Comparison of ENCODE assay signal across 11 mouse cellular contexts in genomic region chrX:51767457-51767856, GRCm38 (mm10). TPM values are rescaled to one million over a fixed set of nuclear protein-coding genes. Genes with fewer than 3 reads are reported as not detected.
DNase-seq lines count a peak whose midpoint lies in the region; ATAC-seq lines count a peak whose summit lies in the region.
"Had no signal": no experiment of that assay in that cellular context is flagged by ENCODE, and none has a peak within 500 bp of the region (broad histone marks: within the 10 kb centered on the region; RNA-seq: fewer than 3 reads in every experiment).

No protein-coding gene starts in this region.

- no peak overlapping the region for H3K9ac ChIP-seq in hindbrain, embryonic 11.5 days (ENCODE audit: low read depth, low read length)
- no peak overlapping the region for H3K9ac ChIP-seq in hindbrain, embryonic 12.5 days
- H3K9ac ChIP-seq: limb, embryonic 15.5 days had no signal

- H3K27ac ChIP-seq in hindbrain, embryonic 11.5 days (ENCODE audit: low read depth, low read length), result no peak overlapping the region
- H3K27ac ChIP-seq in hindbrain, embryonic 12.5 days, result no peak overlapping the region
- H3K27ac ChIP-seq: limb, embryonic 15.5 days had no signal

- DNase-seq in hindbrain, embryonic 11.5 days (ENCODE audit: low spot score), result peak; percentile 16
- DNase-seq in right cerebral cortex, postnatal 4 days, result peak; percentile 3
- DNase-seq in right cerebral cortex, postnatal 14 days, result no peak
- peak; percentile 37 for DNase-seq in embryo, embryonic 11 days
- peak; percentile 1 for DNase-seq in telencephalon, adult 2 months (ENCODE audit: low read depth, low spot score)
- DNase-seq in MN1 (ENCODE audit: low spot score), result no peak

- no peak overlapping the region for H3K4me3 ChIP-seq in hindbrain, embryonic 11.5 days (ENCODE audit: low read depth, low read length)
- no peak overlapping the region for H3K4me3 ChIP-seq in hindbrain, embryonic 12.5 days
- H3K4me3 ChIP-seq: limb, embryonic 15.5 days had no signal

- no peak for ATAC-seq in hindbrain, embryonic 11.5 days (ENCODE audit: low FRiP score)
- no peak for ATAC-seq in hindbrain, embryonic 12.5 days (ENCODE audit: low FRiP score)
- no peak for ATAC-seq in monocyte, adult 5-6 weeks (replicated peaks; ENCODE audit: insufficient number of reproducible peaks, low FRiP score, low TSS enrichment, poor library complexity, severe bottlenecking)

- H3K36me3 ChIP-seq in hindbrain, embryonic 11.5 days (ENCODE audit: control insufficient read depth, insufficient read depth, low read length), result no peaks in the 10 kb centered on the region
- no peaks in the 10 kb centered on the region for H3K36me3 ChIP-seq in hindbrain, embryonic 12.5 days
- H3K36me3 ChIP-seq: limb, embryonic 15.5 days had no signal

- 10% methylated on average over 1 of the region's 1 CpGs for WGBS in hindbrain, embryonic 11.5 days
- WGBS in hindbrain, embryonic 12.5 days, result 8% methylated on average over 1 of the region's 1 CpGs

- H3K4me2 ChIP-seq in hindbrain, embryonic 11.5 days (replicated peaks; ENCODE audit: low read depth, low read length), result no peak overlapping the region
- H3K4me2 ChIP-seq in hindbrain, embryonic 12.5 days (replicated peaks), result no peak overlapping the region
- H3K4me2 ChIP-seq: limb, embryonic 15.5 days had no signal

- no peaks in the 10 kb centered on the region for H3K4me1 ChIP-seq in hindbrain, embryonic 11.5 days (replicated peaks; ENCODE audit: control insufficient read depth, insufficient read depth, low read length)
- no peaks in the 10 kb centered on the region for H3K4me1 ChIP-seq in hindbrain, embryonic 12.5 days
- H3K4me1 ChIP-seq: limb, embryonic 15.5 days had no signal

- no peaks in the 10 kb centered on the region for H3K27me3 ChIP-seq in hindbrain, embryonic 11.5 days (ENCODE audit: control insufficient read depth, insufficient read depth, low read length)
- H3K27me3 ChIP-seq in hindbrain, embryonic 12.5 days, result no peaks in the 10 kb centered on the region
- H3K27me3 ChIP-seq: limb, embryonic 15.5 days had no signal

- no peaks in the 10 kb centered on the region for H3K9me3 ChIP-seq in hindbrain, embryonic 11.5 days (ENCODE audit: control insufficient read depth, low read length)
- no peaks in the 10 kb centered on the region for H3K9me3 ChIP-seq in hindbrain, embryonic 12.5 days (replicated peaks)
- H3K9me3 ChIP-seq: limb, embryonic 15.5 days had no signal

RNA-seq across cellular contexts. Expression of gene Usp26, which starts 33.6 kb away (rescaled TPM):
- not detected in 2 replicates for polyA plus RNA-seq in hindbrain, embryonic 11.5 days (2014; fragmentation: Nextera tagmentation; extraction: Ambion mirVana)
- not detected in 2 replicates for polyA plus RNA-seq in hindbrain, embryonic 12.5 days (2016; fragmentation: Nextera tagmentation; extraction: Ambion mirVana)
- not detected in 3 replicates for total RNA-seq in monocyte, adult 5-6 weeks (2017)
- total RNA-seq: gastrocnemius, postnatal 4 days had no signal
- polyA plus RNA-seq: neural tube, embryonic 11.5 days had no signal

Comparison
In these comparisons a context has a peak if more than half of its experiments do, and no peak if none do; other contexts are left out.
1. DNase-seq: peak in hindbrain, embryonic 11.5 days (single experiment), right cerebral cortex, postnatal 4 days (single experiment), embryo, embryonic 11 days (single experiment) and telencephalon, adult 2 months (single experiment); none in right cerebral cortex, postnatal 14 days (single experiment) and MN1 (single experiment).